Mouse (Mus musculus) heart, adult 9 months (tissue): Measurements from ENCODE around the gene Commd6.
"Not testable (repeated sequence)": the region's sequence is repeated elsewhere in the genome, so short reads cannot be mapped to it uniquely, and the experiment has no call there.

Experiments used
- DNase-seq, 2 experiments: peaks; one replicate each; pipeline ENCODE4 v3.0.0; 2022; ENCODE audit warnings: low spot score in 2 of 2

Gene Commd6

GRCm38 (mm10) chr14:101608519-101609368 is 31.7 kb downstream of the Commd6 start, which contains the start of gene Tbc1d4:
TSS of gene Tbc1d4 (minus strand) at chr14:101609191.
- peak; percentile 84 to 85 for DNase-seq

- DNase-seq, result peak; percentile 26 to 40
Observed at GRCm38 (mm10) chr14:101607631-101608518, 32.6 kb downstream of the Commd6 start.

GRCm38 (mm10) chr14:101605843-101606242 is 34.6 kb downstream of the Commd6 start:
- no peak for DNase-seq

GRCm38 (mm10) chr14:101602851-101603250 is 37.6 kb downstream of the Commd6 start:
- DNase-seq, result no peak

- DNase-seq, result no peak
Observed at GRCm38 (mm10) chr14:101597096-101597715, 43.3 kb downstream of the Commd6 start.

GRCm38 (mm10) chr14:101596691-101597090 is 43.8 kb downstream of the Commd6 start:
- DNase-seq, result no peak

GRCm38 (mm10) chr14:101595301-101596080 is 45.0 kb downstream of the Commd6 start:
- no peak for DNase-seq

GRCm38 (mm10) chr14:101594001-101594400 is 46.5 kb downstream of the Commd6 start:
- no peak for DNase-seq

GRCm38 (mm10) chr14:101593340-101593739 is 47.1 kb downstream of the Commd6 start:
- DNase-seq, result no peak

- no peak for DNase-seq
Observed at GRCm38 (mm10) chr14:101591101-101591500, 49.4 kb downstream of the Commd6 start.

- DNase-seq, result not testable (repeated sequence)
Observed at GRCm38 (mm10) chr14:101588209-101588991, 52.1 kb downstream of the Commd6 start.

- not testable (repeated sequence) for DNase-seq
Observed at GRCm38 (mm10) chr14:101587366-101588040, 53.0 kb downstream of the Commd6 start.

- no peak for DNase-seq
Observed at GRCm38 (mm10) chr14:101586096-101586495, 54.4 kb downstream of the Commd6 start.
